Mouse (Mus musculus): Measurements from ENCODE around the gene Eva1c.

DNA sequence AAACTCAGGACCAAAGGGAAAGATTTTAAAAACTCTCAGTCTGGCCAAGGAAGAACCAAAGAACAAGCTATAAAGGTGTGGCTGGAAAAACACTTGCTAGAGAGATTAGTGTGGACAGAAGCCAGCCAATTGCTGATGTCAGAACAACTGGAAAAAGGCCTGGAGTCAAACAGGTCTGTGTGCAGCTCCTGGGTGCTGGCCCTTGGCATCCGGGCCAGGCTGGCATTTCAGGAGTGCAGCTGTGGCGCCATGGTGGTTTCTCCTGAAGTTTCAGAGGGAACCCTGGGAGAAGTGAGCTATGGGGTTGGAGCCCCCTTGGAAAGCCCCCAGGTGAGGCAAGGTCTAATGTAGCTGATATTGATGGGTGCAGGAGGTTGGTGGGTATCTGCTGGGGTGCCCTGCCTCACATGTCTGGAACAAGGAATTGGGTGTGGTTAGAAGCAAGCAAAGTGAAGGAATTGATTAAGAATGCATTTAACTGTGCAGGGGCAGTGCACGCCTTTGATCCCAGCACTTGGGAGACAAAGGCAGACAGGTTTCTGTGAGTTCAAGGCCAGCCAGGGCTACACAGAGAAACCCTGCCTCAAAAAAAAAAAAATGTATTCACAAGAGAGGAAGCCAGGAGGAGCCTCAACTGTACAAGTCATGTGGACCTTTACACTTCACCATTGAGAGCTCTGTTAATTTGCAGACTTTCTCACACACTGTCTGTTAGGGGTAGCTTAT is 51.8 kb downstream of the Eva1c start:
- TF ChIP-seq POLR2A (IDR thresholded peaks at IDR 0.05; ENCODE audit: low read depth, low read length) = no peak
- no peak for TF ChIP-seq CTCF (IDR thresholded peaks at IDR 0.05; ENCODE audit: extremely low read depth, insufficient read depth, insufficient read length, insufficient replicate concordance)

Measured in spleen, adult 2 months (tissue).